Mouse (Mus musculus) C2C12 (cell line): ENCODE data around the gene Abhd6.

Source experiments
- CTCF ChIP-seq: IDR thresholded peaks from one replicate; pipeline ENCODE4 v1.5.1; 2011; ENCODE audit not compliant: control insufficient read depth, insufficient read depth, insufficient read length
- USF1 ChIP-seq: IDR thresholded peaks from one replicate; pipeline ENCODE4 v1.6.1; 2011; ENCODE audit warnings: low read depth, mild to moderate bottlenecking, control low read depth, moderate library complexity

DNA sequence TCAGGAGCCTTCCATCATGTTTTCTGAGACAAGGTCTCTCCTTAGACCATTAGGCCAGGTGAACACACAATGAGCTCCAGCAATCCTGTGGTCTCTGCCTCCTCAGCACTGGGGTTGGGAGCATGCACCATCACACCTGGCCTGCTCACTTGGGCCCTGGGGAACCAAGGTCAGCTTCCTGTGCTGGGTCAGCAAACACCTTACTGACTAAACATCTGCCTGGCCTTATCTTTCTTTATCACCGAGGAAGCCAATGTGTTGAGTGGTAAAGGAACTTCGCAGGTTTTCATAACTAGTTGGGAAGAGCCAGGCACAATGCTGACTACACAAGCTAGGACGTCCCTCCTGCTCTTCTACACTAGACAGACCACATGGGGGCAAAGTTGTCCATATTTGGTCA, 12.7 kb upstream of the Abhd6 start:
- TF ChIP-seq CTCF (no peak), USF1 (no peak)
